Mouse (Mus musculus) embryo, embryonic 10 days (tissue): Measurements from ENCODE around the gene Celsr3.

Experiments
- DNase-seq: peaks from one replicate; pipeline ENCODE4 v3.0.0-alpha.2; 2015; ENCODE audit warnings: low spot score

The Celsr3 gene

DNA sequence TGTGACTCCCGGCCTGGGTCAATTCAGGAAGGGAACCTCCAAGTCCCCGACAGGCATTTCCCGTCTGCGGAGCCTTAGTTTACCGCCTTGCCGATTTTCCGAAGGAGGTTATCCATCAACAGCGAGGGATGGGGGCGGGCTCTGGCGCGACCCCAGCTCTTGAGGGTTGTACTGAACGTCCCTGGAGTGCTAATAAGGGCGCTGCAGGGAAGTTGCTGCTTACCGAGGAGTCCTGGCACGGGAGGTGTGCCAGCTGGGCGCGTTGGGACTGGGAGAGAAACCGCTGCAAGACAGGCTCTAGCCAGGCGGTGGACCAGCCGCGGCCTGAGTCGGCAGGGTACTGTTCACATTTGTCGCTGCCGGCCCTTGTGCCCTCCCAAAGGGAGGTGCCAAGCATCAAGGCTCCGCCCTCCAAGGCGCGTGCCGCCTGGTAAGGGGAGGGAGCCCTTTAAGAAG is 28.1 kb downstream of the Celsr3 start:
- DNase-seq: peak; percentile 95

DNA sequence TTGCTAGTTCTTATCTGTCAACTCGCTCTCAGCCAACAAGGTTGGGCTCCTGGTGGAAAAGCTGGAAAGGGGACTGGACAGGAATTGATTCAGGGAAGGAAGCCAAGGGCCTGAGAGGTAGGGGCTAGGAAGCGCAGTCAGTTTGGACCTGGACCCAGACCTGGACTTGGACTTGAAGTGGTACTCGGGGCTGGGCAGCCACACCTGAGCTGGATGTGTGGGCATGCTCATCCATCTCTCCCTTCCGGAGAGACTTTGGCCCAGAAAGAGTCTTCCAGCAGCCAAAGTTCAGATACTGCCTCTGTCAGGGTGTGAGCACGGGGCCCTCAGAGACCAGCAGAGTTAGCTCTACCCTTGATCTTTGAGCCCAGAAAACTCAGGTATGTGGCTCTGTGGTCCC is 29.2 kb downstream of the Celsr3 start:
- DNase-seq: no peak

DNA sequence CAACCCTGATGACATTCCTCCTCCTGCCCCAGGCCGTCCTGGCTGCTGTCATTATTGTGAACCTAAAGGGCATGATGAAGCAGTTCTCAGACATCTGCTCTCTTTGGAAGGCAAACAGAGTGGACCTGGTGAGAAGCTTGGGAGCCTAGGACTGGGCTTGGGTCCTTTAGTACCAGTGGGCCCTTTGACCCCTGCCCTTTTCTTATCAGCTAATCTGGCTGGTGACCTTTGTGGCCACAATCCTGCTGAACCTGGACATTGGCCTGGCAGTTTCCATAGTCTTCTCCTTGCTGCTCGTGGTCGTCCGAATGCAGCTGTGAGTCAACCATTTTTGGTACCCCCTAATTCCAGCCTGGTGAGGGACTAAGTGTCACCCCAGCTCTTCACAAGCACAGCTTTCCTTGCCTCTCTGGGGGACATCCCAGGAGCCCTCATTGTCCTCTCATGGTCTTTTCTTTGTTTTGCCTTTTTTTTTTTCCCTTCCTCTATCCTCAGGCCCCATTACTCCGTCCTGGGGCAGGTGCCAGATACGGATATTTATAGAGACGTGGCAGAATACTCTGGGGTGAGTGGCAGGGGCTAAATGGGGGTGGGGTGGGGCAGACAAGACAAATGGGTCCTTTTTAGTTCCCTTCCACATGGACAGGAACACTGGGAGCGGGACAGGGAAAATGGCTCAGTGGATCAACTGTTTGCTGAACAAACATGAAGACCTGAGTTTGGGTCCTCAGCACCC is 32.8 kb downstream of the Celsr3 start:
- DNase-seq: no peak
